Mouse (Mus musculus): ENCODE data around the gene Gstm7. TPM values are rescaled to one million over a fixed set of nuclear protein-coding genes. Genes with fewer than 3 reads are reported as not detected.
"Not testable (repeated sequence)": the region's sequence is repeated elsewhere in the genome, so short reads cannot be mapped to it uniquely, and the experiment has no call there.

The Gstm7 gene
- polyA plus RNA-seq, 1 experiment, result not detected

DNA sequence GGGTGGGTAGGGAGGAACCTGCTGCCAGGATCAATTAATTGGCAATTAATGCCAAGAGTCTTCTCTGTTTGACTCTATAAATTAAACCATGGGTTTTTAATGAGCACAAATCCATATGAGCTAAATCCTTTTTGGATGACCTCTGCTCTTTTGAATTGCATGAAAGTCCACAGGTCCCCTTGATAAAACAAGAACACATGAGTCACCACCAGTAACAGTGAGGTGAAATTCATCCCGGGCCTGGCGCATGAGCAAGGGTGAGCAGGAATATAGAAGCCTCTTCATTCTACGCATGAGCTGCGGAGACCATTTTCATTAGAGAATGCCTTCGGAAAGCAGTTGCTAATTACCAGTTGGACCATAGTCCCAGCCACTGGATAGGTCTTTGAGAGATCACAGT, 11.3 kb downstream of the Gstm7 start:
- H3K4me1 ChIP-seq (ENCODE audit: control insufficient read depth, insufficient read depth, low read length), result peaks cover 2% of the 10 kb centered on the region; the same call in 1 of the 2 replicates
- TF ChIP-seq POLR2A (IDR thresholded peaks at IDR 0.05; ENCODE audit: borderline replicate concordance, low read depth, low read length) (no peak), CTCF (IDR thresholded peaks at IDR 0.05; ENCODE audit: low read depth, low read length) (no peak)
- H3K4me3 ChIP-seq (ENCODE audit: insufficient read depth, low read length), result no peak overlapping the region
- no peak overlapping the region for H3K27ac ChIP-seq (ENCODE audit: insufficient read depth, low read depth, low read length)

DNA sequence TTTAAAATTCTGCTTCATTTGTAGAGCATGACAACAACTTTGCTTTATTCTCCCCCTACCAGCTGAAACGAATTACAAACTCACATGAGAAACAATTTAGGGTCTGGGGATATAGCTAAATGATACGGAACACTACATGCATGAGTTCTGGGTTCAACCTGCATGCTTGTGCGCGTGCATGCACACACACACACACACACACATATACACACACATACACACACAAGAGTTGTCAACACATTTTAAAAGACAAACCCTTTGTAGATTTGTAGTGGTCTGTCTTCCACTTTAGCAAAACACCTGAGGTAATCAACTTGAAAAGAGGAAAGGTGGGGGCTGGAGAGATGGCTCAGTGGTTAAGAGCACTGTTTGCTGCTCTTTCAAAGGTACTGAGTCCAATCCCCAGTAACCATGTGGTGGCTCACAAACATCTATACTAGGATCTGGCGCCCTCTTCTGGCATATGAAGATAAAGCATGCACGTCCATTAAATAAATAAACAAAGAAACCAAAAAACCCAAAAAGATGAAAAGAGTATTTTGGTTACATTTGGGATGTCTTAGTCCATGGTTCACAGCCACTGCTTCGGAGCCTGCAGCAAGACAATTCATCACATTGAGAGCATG, 13.7 kb downstream of the Gstm7 start:
- peaks cover 2% of the 10 kb centered on the region; the same call in 1 of the 2 replicates for H3K4me1 ChIP-seq (ENCODE audit: control insufficient read depth, insufficient read depth, low read length)
- no peak overlapping the region for H3K27ac ChIP-seq (ENCODE audit: insufficient read depth, low read depth, low read length)
- no peak overlapping the region for H3K4me3 ChIP-seq (ENCODE audit: insufficient read depth, low read length)
- TF ChIP-seq CTCF (IDR thresholded peaks at IDR 0.05; ENCODE audit: low read depth, low read length) (no peak), POLR2A (IDR thresholded peaks at IDR 0.05; ENCODE audit: borderline replicate concordance, low read depth, low read length) (no peak)

DNA sequence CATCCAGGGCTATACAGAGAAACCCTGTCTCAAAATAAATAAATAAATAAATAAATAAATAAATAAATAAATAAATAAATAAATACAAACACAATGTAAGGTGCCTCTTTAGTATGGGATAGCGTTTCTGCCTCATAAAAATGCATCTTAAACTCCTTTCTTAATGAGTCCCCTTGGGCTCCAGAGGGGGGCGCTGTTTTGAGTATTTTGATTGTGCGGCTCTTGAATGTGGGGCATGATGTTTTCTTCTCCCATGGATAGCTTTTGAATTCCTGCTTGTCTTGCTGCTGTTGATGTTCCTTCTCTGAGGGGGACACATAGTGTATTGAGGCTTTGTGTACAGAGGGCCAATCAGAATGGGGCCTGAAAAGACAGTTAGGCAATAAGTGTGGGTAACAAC, 14.5 kb downstream of the Gstm7 start:
- Histone ChIP-seq H3K27ac (ENCODE audit: insufficient read depth, low read depth, low read length) (no peak overlapping the region), H3K4me3 (ENCODE audit: insufficient read depth, low read length) (no peak overlapping the region), H3K4me1 (ENCODE audit: control insufficient read depth, insufficient read depth, low read length) (peaks cover 2% of the 10 kb centered on the region; the same call in 1 of the 2 replicates)
- TF ChIP-seq POLR2A (IDR thresholded peaks at IDR 0.05; ENCODE audit: borderline replicate concordance, low read depth, low read length) (no peak), CTCF (IDR thresholded peaks at IDR 0.05; ENCODE audit: low read depth, low read length) (no peak)

DNA sequence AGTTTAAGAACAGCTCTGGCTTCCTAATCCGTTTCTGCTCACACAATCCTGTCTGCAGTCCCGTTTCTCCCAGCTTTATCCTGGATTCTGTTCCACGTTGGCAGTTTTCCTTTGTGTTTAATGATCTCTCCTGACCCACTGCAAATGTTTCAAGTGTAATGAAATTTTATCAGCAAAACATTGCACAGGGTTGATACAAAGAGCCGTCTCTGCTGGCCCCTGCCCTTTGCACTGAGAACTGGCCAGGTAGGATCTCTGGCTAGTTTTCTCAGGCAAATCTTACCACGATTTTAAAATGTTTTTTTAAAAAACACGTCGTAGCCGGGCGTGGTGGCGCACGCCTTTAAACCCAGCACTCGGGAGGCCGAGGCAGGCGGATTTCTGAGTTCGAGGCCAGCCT, 14.9 kb downstream of the Gstm7 start:
- peaks cover 2% of the 10 kb centered on the region; the same call in 1 of the 2 replicates for H3K4me1 ChIP-seq (ENCODE audit: control insufficient read depth, insufficient read depth, low read length)

DNA sequence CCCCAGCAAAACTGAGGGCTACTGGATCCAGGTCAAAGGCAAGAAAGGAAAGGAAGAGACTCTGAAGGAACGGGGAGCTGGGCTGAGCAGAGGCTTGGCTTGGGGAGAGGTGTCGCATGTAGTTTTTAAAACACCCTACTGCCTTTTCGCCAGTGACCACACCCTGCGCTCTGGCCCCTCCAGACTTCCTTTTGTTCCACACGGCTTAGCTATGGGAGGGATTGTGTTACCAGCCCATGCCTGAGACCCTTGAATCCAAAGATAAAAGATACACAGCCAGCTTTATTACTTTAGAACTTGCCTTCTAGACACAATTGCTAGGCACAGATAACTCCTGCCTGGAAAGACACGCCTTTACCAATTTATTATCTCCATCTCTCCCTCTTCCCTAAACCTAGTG, 25.7 kb downstream of the Gstm7 start:
- H3K4me3 ChIP-seq (ENCODE audit: insufficient read depth, low read length), result no peak overlapping the region
- no peaks in the 10 kb centered on the region for H3K4me1 ChIP-seq (ENCODE audit: control insufficient read depth, insufficient read depth, low read length)
- TF ChIP-seq POLR2A (IDR thresholded peaks at IDR 0.05; ENCODE audit: borderline replicate concordance, low read depth, low read length) (no peak), CTCF (IDR thresholded peaks at IDR 0.05; ENCODE audit: low read depth, low read length) (no peak)
- H3K27ac ChIP-seq (ENCODE audit: insufficient read depth, low read depth, low read length), result no peak overlapping the region

More for the DNA sequence above, 14.9 kb downstream of the Gstm7 start:
- H3K27ac ChIP-seq (ENCODE audit: insufficient read depth, low read depth, low read length), result no peak overlapping the region
- TF ChIP-seq POLR2A (IDR thresholded peaks at IDR 0.05; ENCODE audit: borderline replicate concordance, low read depth, low read length), result no peak
- TF ChIP-seq CTCF (IDR thresholded peaks at IDR 0.05; ENCODE audit: low read depth, low read length), result no peak
- no peak overlapping the region for H3K4me3 ChIP-seq (ENCODE audit: insufficient read depth, low read length)

DNA sequence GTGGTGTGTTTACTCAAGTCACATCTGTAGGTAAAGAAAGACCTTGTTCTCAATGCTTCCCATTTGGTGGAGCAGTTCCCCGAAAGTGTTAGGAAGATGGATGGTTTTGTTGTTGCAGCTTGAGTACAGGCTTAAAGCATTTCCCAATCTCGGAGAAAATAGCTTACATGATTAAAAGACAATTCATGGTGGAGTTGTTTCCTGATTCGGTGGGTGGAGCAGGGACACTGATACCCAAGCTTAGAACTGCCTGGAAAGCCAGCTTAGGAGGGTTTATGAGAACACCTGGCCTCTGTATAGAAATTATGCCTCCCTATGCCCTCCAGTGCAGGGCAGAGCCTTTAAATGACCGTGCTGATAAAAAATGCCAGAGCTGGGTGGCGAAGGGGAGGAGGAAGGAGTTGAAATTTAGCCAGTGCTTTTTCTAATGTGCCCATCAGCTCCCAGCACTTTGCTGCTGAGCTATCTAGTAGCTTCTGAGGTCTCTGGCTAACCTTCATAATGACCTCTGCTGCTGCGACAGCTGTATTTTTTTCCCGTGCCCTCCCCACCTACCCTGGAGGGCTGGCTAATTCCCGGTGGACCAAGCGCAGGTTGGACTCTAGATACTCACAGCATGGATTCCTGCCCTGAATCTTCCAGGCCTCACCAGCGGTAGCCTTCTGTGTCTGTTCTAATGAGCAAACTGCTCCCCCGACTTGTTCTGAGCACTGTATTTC, 30.5 kb downstream of the Gstm7 start:
- Histone ChIP-seq H3K27ac (ENCODE audit: insufficient read depth, low read depth, low read length) (no peak overlapping the region), H3K4me1 (ENCODE audit: control insufficient read depth, insufficient read depth, low read length) (peaks cover 2% of the 10 kb centered on the region), H3K4me3 (ENCODE audit: insufficient read depth, low read length) (no peak overlapping the region)
- TF ChIP-seq POLR2A (IDR thresholded peaks at IDR 0.05; ENCODE audit: borderline replicate concordance, low read depth, low read length) (no peak), CTCF (IDR thresholded peaks at IDR 0.05; ENCODE audit: low read depth, low read length) (no peak)

DNA sequence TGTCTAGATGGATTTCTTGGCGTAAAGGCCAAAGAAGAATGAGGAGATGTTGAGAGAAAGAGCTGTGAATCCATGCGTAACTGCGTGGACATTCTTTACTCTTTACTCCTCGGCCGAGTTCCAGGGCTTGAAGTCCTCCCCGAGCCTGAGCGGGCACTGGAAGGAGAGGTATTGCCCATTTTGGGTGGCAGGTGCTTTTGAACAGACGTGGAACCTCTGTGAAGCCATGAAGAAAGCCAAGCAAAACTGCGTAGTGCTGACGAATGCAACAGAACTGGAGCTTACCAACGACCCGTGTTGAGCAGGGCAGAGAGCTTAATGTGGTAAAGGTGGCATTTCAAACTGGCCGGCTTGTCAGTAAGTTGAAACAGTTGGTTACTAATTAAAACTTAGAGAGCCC, 32.9 kb downstream of the Gstm7 start:
- H3K27ac ChIP-seq (ENCODE audit: insufficient read depth, low read depth, low read length), result no peak overlapping the region
- no peak overlapping the region for H3K4me3 ChIP-seq (ENCODE audit: insufficient read depth, low read length)
- peaks cover 7% of the 10 kb centered on the region for H3K4me1 ChIP-seq (ENCODE audit: control insufficient read depth, insufficient read depth, low read length)
- no peak for TF ChIP-seq POLR2A (IDR thresholded peaks at IDR 0.05; ENCODE audit: borderline replicate concordance, low read depth, low read length)
- no peak for TF ChIP-seq CTCF (IDR thresholded peaks at IDR 0.05; ENCODE audit: low read depth, low read length)

DNA sequence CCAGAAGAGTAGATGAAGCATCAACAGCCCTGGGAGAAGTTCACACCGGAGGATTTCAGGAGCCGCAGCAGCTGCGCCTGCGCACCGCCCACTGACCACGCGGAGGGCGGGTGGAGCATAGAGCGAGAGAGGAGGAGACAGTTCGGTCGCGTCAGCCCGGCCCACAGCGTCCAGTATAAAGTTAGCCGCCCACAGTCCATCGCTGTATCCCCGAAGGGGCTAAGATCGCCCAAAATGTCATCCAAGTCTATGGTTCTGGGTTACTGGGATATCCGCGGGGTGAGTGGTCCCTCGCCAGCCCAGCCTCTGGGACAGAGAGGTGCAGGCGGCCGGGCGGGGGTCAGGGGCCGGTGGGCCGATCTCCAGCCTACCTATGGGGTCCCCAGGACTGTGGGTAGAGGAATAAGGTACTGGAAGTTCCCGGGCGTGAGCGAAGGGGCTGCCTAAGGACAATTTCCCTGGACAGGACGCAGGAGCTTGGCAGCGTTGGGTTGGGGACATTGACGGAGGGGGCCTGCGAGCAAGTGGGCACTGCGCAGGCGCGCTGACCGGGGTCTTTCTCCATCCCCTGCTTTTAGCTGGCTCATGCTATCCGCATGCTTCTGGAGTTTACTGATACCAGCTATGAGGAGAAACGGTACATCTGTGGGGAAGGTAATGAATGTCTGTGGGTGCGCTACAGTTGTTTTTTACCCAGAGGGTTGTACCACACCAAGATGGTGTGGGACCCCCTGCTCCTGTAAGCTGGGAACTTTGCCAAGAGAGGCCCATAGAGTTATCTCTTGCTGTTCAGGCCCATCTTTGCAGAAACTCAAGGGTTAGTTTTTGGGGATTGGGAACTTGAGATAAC, 35.7 kb downstream of the Gstm7 start, which contains the start of gene Gstm5:
TSS of gene Gstm5 (plus strand) at position 102 of the 850 bp plus-strand sequence.
- no peak within 1 kb of the TSS for H3K27ac ChIP-seq (ENCODE audit: insufficient read depth, low read depth, low read length)
- H3K4me3 ChIP-seq (ENCODE audit: insufficient read depth, low read length), result peak within 1 kb of the TSS; percentile 51
- H3K4me1 ChIP-seq (ENCODE audit: control insufficient read depth, insufficient read depth, low read length), result peaks cover 7% of the 10 kb centered on the region
- no peak for TF ChIP-seq CTCF (IDR thresholded peaks at IDR 0.05; ENCODE audit: low read depth, low read length)
- TF ChIP-seq POLR2A (IDR thresholded peaks at IDR 0.05; ENCODE audit: borderline replicate concordance, low read depth, low read length), result no peak

DNA sequence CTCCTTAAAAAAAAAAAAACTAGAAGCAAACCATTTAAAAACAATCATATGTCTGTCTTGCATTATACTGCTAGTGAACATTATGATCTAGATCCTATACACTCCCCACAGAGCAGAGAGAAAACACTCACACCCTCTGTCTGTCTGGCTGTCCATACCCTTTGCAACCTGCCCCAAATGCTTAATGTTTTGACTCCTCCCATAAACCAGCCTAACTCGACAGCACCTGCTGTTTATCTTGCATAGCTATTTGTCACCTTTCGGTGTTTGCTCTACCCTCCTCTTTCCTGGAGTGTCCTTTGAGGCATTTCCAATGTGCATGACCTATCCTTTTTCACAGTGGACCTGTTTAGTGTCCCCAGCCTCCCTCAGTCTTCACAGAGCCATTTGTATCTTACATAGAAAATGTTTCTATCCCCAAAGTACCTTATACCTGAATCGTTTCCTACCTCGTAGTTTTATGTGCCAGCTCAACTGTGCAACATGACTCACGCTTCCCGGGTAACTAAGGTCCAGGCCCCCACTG, 36.4 kb downstream of the Gstm7 start:
- peak overlapping the region; percentile 51 for H3K4me3 ChIP-seq (ENCODE audit: insufficient read depth, low read length)
- no peak overlapping the region for H3K27ac ChIP-seq (ENCODE audit: insufficient read depth, low read depth, low read length)
- H3K4me1 ChIP-seq (ENCODE audit: control insufficient read depth, insufficient read depth, low read length), result peaks cover 7% of the 10 kb centered on the region
- TF ChIP-seq POLR2A (IDR thresholded peaks at IDR 0.05; ENCODE audit: borderline replicate concordance, low read depth, low read length), result no peak

DNA sequence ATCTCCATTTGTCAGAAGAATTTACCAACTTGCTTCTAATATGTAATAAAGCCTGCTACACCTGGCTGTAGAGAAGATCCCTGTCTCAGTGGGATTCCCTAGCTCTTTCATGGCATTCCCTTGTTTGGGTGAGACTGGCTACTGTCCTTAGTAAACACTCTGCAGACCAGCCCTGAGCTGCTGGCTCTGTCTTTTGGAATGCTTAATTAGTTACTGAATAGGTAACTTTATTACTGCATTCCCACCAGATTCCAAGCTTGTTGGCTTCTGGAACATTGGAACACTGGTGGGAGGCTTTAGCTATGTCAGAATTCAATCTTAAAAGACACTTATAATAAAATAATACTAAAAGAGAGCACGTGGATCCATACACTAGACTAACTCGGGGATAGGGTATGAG, 42.4 kb downstream of the Gstm7 start:
- not testable (repeated sequence) for H3K4me3 ChIP-seq (ENCODE audit: insufficient read depth, low read length); H3K27ac ChIP-seq (ENCODE audit: insufficient read depth, low read depth, low read length); H3K4me1 ChIP-seq (ENCODE audit: control insufficient read depth, insufficient read depth, low read length)

Data from bone marrow macrophage, adult 2 months (primary cell).